Mouse (Mus musculus): Measurements from ENCODE around the gene Nol9. TPM values are rescaled to one million over a fixed set of nuclear protein-coding genes. Genes with fewer than 3 reads are reported as not detected.
"Not testable (repeated sequence)": the region's sequence is repeated elsewhere in the genome, so short reads cannot be mapped to it uniquely, and the experiment has no call there.

The Nol9 gene
- polyA plus RNA-seq, 1 experiment = 22.8 TPM

GRCm38 (mm10) chr4:152028456-152028855 lies 10.7 kb upstream of the Nol9 start:
- H3K4me1 ChIP-seq (ENCODE audit: control insufficient read depth, insufficient read depth, insufficient read length) = peaks cover 16% of the 10 kb centered on the region; the same call in 1 of the 2 replicates
- DNase-seq (ENCODE audit: low read depth in 1 of 2, low spot score in 2 of 2) = no peak
- WGBS = 85% methylated on average over 15 of the region's 15 CpGs
- no peak overlapping the region for H3K27ac ChIP-seq (ENCODE audit: insufficient read depth, low read length)
- H3K4me3 ChIP-seq (ENCODE audit: extremely low read depth, insufficient read depth, insufficient read length) = no peak overlapping the region
- no peak for TF ChIP-seq CTCF (IDR thresholded peaks at IDR 0.05; ENCODE audit: extremely low read depth, insufficient read depth, insufficient read length, insufficient replicate concordance)
- no peak for TF ChIP-seq POLR2A (IDR thresholded peaks at IDR 0.05; ENCODE audit: low read depth, low read length)
- H3K36me3 ChIP-seq (ENCODE audit: control insufficient read depth, insufficient read depth, low read length) = no peaks in the 10 kb centered on the region; the same call in 1 of the 2 replicates
- no peaks in the 10 kb centered on the region for H3K27me3 ChIP-seq (ENCODE audit: control insufficient read depth, insufficient read depth, low read length)

DNA sequence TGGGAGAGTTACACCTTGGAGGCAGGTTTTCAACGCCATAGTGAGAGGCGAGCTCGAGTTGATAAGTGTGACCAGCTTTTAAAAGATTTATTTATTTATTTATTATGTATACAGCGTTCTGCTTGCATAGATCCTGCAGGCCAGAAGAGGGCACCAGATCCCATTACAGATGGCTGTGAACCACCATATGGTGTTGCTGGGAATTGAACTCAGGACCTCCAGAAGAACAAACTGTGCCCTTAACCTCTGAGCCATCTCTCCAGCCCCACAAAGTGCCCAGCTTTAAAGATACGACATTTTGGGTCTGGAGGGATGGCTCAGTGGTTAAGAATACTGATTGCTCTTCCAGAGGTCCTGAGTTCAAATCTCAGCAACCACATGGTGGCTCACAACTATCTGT lies 10.0 kb upstream of the Nol9 start:
- 55% methylated on average over 5 of the region's 5 CpGs for WGBS
- H3K27me3 ChIP-seq (ENCODE audit: control insufficient read depth, insufficient read depth, low read length) = no peaks in the 10 kb centered on the region

DNA sequence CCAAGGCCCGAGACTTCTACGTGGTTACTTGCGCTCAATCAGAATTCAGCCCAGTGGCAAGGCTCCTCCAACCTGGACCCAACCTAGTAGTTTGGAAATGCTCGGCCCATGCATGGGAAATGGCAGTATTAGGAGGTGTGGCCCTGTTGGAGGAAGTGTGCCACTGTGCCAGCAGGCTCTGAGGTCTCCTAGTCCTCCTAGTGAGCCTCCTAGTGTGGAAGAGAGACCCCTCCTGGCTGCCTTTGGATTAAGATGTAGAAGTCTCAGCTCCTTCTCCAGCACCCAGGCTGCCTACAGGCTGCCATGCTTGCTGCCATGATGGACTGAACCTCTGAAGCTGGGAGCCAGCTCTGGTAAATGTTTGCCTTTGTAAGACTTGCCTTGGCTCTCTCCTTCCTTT lies 9.1 kb upstream of the Nol9 start:
- Histone ChIP-seq H3K36me3 (ENCODE audit: control insufficient read depth, insufficient read depth, low read length) (no peaks in the 10 kb centered on the region), H3K27me3 (ENCODE audit: control insufficient read depth, insufficient read depth, low read length) (no peaks in the 10 kb centered on the region), H3K4me1 (ENCODE audit: control insufficient read depth, insufficient read depth, insufficient read length) (peaks cover 16% of the 10 kb centered on the region; the same call in 1 of the 2 replicates), H3K27ac (ENCODE audit: insufficient read depth, low read length) (no peak overlapping the region), H3K4me3 (ENCODE audit: extremely low read depth, insufficient read depth, insufficient read length) (no peak overlapping the region)
- 76% methylated on average over 4 of the region's 4 CpGs for WGBS
- no peak for DNase-seq (ENCODE audit: low read depth in 1 of 2, low spot score in 2 of 2)
- no peak for TF ChIP-seq POLR2A (IDR thresholded peaks at IDR 0.05; ENCODE audit: low read depth, low read length)
- no peak for TF ChIP-seq CTCF (IDR thresholded peaks at IDR 0.05; ENCODE audit: extremely low read depth, insufficient read depth, insufficient read length, insufficient replicate concordance)

More for the DNA sequence above, 10.0 kb upstream of the Nol9 start:
- H3K4me3 ChIP-seq (ENCODE audit: extremely low read depth, insufficient read depth, insufficient read length) = no peak overlapping the region
- no peak overlapping the region for H3K27ac ChIP-seq (ENCODE audit: insufficient read depth, low read length)
- H3K4me1 ChIP-seq (ENCODE audit: control insufficient read depth, insufficient read depth, insufficient read length) = peaks cover 16% of the 10 kb centered on the region; the same call in 1 of the 2 replicates
- TF ChIP-seq CTCF (IDR thresholded peaks at IDR 0.05; ENCODE audit: extremely low read depth, insufficient read depth, insufficient read length, insufficient replicate concordance) (no peak), POLR2A (IDR thresholded peaks at IDR 0.05; ENCODE audit: low read depth, low read length) (no peak)
- DNase-seq (ENCODE audit: low read depth in 1 of 2, low spot score in 2 of 2) = no peak
- no peaks in the 10 kb centered on the region for H3K36me3 ChIP-seq (ENCODE audit: control insufficient read depth, insufficient read depth, low read length)

DNA sequence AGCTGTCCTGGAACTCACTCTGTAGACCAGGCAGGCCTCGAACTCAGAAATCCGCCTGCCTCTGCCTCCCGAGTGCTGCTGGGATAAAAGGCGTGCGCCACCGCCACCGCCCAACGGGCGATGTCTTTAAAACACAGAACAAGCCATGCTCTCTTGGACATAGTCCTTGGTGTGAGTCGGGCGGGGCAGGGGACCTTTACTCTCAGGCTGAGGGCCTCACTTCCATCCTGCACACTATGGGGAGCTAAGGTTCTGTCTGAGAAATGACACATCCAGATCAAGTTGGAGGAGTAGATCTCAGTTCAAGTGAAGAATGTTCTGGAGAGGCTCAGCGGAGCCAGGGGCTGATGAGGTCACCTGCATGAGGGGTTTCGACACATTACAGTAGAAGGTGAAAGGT lies 6.2 kb upstream of the Nol9 start:
- no peak for DNase-seq (ENCODE audit: low read depth in 1 of 2, low spot score in 2 of 2)
- no peak overlapping the region for H3K4me3 ChIP-seq (ENCODE audit: extremely low read depth, insufficient read depth, insufficient read length)
- no peak overlapping the region for H3K27ac ChIP-seq (ENCODE audit: insufficient read depth, low read length)
- H3K4me1 ChIP-seq (ENCODE audit: control insufficient read depth, insufficient read depth, insufficient read length) = 0 out of 2 replicates have a peak, but pooled peaks cover 3% of the 10 kb centered on the region
- no peaks in the 10 kb centered on the region for H3K36me3 ChIP-seq (ENCODE audit: control insufficient read depth, insufficient read depth, low read length)
- no peak for TF ChIP-seq CTCF (IDR thresholded peaks at IDR 0.05; ENCODE audit: extremely low read depth, insufficient read depth, insufficient read length, insufficient replicate concordance)
- no peak for TF ChIP-seq POLR2A (IDR thresholded peaks at IDR 0.05; ENCODE audit: low read depth, low read length)
- H3K27me3 ChIP-seq (ENCODE audit: control insufficient read depth, insufficient read depth, low read length) = no peaks in the 10 kb centered on the region
- WGBS = 91% methylated on average over 13 of the region's 13 CpGs

DNA sequence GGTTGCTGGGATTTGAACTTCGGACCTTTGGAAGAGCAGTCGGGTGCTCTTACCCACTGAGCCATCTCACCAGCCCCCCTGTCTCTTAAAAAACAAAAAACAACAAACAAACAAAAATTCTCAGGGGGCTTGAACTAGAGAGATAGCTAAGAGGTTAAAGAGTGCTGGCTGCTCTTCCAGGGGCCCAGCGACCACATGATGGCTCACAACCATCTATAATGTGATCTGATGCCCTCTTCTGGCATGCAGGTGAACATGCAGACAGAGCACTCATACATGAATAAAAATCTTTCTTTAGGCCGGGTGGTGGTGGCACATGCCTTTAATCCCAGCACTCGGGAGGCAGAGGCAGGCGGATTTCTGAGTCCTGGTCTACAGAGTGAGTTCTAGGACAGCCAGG lies 2.7 kb upstream of the Nol9 start:
- WGBS = 91% methylated on average over 6 of the region's 6 CpGs
- H3K4me3 ChIP-seq (ENCODE audit: extremely low read depth, insufficient read depth, insufficient read length); H3K27me3 ChIP-seq (ENCODE audit: control insufficient read depth, insufficient read depth, low read length); H3K27ac ChIP-seq (ENCODE audit: insufficient read depth, low read length); H3K36me3 ChIP-seq (ENCODE audit: control insufficient read depth, insufficient read depth, low read length); DNase-seq (ENCODE audit: low read depth in 1 of 2, low spot score in 2 of 2); H3K4me1 ChIP-seq (ENCODE audit: control insufficient read depth, insufficient read depth, insufficient read length): not testable (repeated sequence)

GRCm38 (mm10) chr4:152038225-152038984 lies 716 bp upstream of the Nol9 start, which contains the start of gene Tas1r1:
Gene Tas1r1 (minus strand): TSS chr4:152038568.
- Histone ChIP-seq H3K27ac (ENCODE audit: insufficient read depth, low read length) (no peak within 1 kb of the TSS), H3K4me3 (ENCODE audit: extremely low read depth, insufficient read depth, insufficient read length) (peak within 1 kb of the TSS; percentile 95), H3K27me3 (ENCODE audit: control insufficient read depth, insufficient read depth, low read length) (no peaks in the 10 kb centered on the region), H3K4me1 (ENCODE audit: control insufficient read depth, insufficient read depth, insufficient read length) (peaks cover 6% of the 10 kb centered on the region; the same call in 1 of the 2 replicates), H3K36me3 (ENCODE audit: control insufficient read depth, insufficient read depth, low read length) (peaks cover 2% of the 10 kb centered on the region)
- 28% methylated on average over 10 of the region's 10 CpGs for WGBS
- no peak for DNase-seq (ENCODE audit: low read depth in 1 of 2, low spot score in 2 of 2)
- TF ChIP-seq POLR2A (IDR thresholded peaks at IDR 0.05; ENCODE audit: low read depth, low read length) = no peak
- no peak for TF ChIP-seq CTCF (IDR thresholded peaks at IDR 0.05; ENCODE audit: extremely low read depth, insufficient read depth, insufficient read length, insufficient replicate concordance)

DNA sequence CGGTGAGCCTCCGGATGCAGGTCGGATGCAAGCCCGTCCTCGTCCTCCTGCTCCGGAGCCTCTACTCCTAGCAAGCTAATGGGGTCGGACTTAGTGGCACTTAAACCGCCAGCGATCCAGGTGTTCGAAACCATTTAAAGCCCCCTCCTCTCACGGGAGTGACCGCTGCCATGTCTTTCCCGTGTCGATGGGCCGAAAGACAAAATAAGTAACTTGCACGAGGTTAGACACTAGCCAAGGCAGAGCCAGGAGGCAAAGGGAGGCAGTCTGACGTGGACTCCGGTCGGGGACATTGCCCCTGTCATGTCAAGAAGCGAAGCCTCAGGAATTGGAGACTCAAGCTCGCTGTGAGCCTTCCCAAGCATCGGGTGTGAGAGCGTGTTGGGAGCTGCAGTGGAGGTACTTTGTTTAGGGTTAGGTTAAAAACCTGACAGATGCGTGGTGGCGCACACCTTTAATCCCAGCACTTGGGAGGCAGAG lies 750 bp downstream of the Nol9 start:
- Histone ChIP-seq H3K27me3 (ENCODE audit: control insufficient read depth, insufficient read depth, low read length) (no peaks in the 10 kb centered on the region), H3K36me3 (ENCODE audit: control insufficient read depth, insufficient read depth, low read length) (peaks cover 6% of the 10 kb centered on the region), H3K27ac (ENCODE audit: insufficient read depth, low read length) (no peak overlapping the region), H3K4me3 (ENCODE audit: extremely low read depth, insufficient read depth, insufficient read length) (peak overlapping the region; percentile 95), H3K4me1 (ENCODE audit: control insufficient read depth, insufficient read depth, insufficient read length) (peaks cover 6% of the 10 kb centered on the region; the same call in 1 of the 2 replicates)
- TF ChIP-seq POLR2A (IDR thresholded peaks at IDR 0.05; ENCODE audit: low read depth, low read length) (no peak), CTCF (IDR thresholded peaks at IDR 0.05; ENCODE audit: extremely low read depth, insufficient read depth, insufficient read length, insufficient replicate concordance) (no peak)
- 1% methylated on average over 25 of the region's 25 CpGs for WGBS
- no peak for DNase-seq (ENCODE audit: low read depth in 1 of 2, low spot score in 2 of 2)
